Mouse (Mus musculus): ENCODE data around the gene Tdrkh. TPM values are rescaled to one million over a fixed set of nuclear protein-coding genes. Genes with fewer than 3 reads are reported as not detected.

Tdrkh gene
- polyA plus RNA-seq, 1 experiment from 2014 or later: 48.1 TPM

GRCm38 (mm10) chr3:94473567-94474232 is 60.6 kb downstream of the Tdrkh start:
- H3K4me1 ChIP-seq (ENCODE audit: control insufficient read depth, insufficient read depth, low read length): peaks cover 8% of the 10 kb centered on the region; the same call in 1 of the 2 replicates
- no peak for DNase-seq (ENCODE audit: low spot score)

GRCm38 (mm10) chr3:94476301-94477035 is 63.4 kb downstream of the Tdrkh start:
- Histone ChIP-seq H3K4me3 (ENCODE audit: low read depth, low read length) (no peak overlapping the region), H3K9me3 (ENCODE audit: control insufficient read depth, low read length) (no peaks in the 10 kb centered on the region), H3K4me2 (ENCODE audit: low read depth) (no peak overlapping the region), H3K27ac (ENCODE audit: low read depth, low read length) (no peak overlapping the region), H3K27me3 (ENCODE audit: control insufficient read depth, insufficient read depth, low read length) (peaks cover 8% of the 10 kb centered on the region; the same call in 1 of the 2 replicates), H3K9ac (ENCODE audit: low read length) (no peak overlapping the region), H3K4me1 (ENCODE audit: control insufficient read depth, insufficient read depth, low read length) (peaks cover 24% of the 10 kb centered on the region), H3K36me3 (ENCODE audit: control insufficient read depth, insufficient read depth, low read length) (no peaks in the 10 kb centered on the region)
- 61% methylated on average over 8 of the region's 8 CpGs for WGBS
- DNase-seq (ENCODE audit: low spot score): no peak
- no peak for ATAC-seq (ENCODE audit: insufficient read depth, low FRiP score, low TSS enrichment)

More at GRCm38 (mm10) chr3:94473567-94474232, 60.6 kb downstream of the Tdrkh start:
- no peak overlapping the region for H3K9ac ChIP-seq (ENCODE audit: low read length)
- H3K27ac ChIP-seq (ENCODE audit: low read depth, low read length): no peak overlapping the region
- no peaks in the 10 kb centered on the region for H3K36me3 ChIP-seq (ENCODE audit: control insufficient read depth, insufficient read depth, low read length)
- no peaks in the 10 kb centered on the region for H3K27me3 ChIP-seq (ENCODE audit: control insufficient read depth, insufficient read depth, low read length)
- 90% methylated on average over 5 of the region's 5 CpGs for WGBS
- ATAC-seq (ENCODE audit: insufficient read depth, low FRiP score, low TSS enrichment): no peak
- H3K9me3 ChIP-seq (ENCODE audit: control insufficient read depth, low read length): no peaks in the 10 kb centered on the region
- no peak overlapping the region for H3K4me3 ChIP-seq (ENCODE audit: low read depth, low read length)
- no peak overlapping the region for H3K4me2 ChIP-seq (ENCODE audit: low read depth)

GRCm38 (mm10) chr3:94477444-94477843 is 64.4 kb downstream of the Tdrkh start:
- ATAC-seq (ENCODE audit: insufficient read depth, low FRiP score, low TSS enrichment) (no peak), DNase-seq (ENCODE audit: low spot score) (no peak)
- H3K9me3 ChIP-seq (ENCODE audit: control insufficient read depth, low read length): no peaks in the 10 kb centered on the region
- peaks cover 8% of the 10 kb centered on the region; the same call in 1 of the 2 replicates for H3K27me3 ChIP-seq (ENCODE audit: control insufficient read depth, insufficient read depth, low read length)
- H3K4me3 ChIP-seq (ENCODE audit: low read depth, low read length): 0 out of 2 replicates have a peak overlapping the region, but pooled peaks have one; percentile 16
- H3K27ac ChIP-seq (ENCODE audit: low read depth, low read length): peak overlapping the region; percentile 62; the same call in 1 of the 2 replicates
- 55% methylated on average over 4 of the region's 4 CpGs for whole genome bisulfite sequencing
- H3K9ac ChIP-seq (ENCODE audit: low read length): peak overlapping the region; percentile 42
- peaks cover 24% of the 10 kb centered on the region for H3K4me1 ChIP-seq (ENCODE audit: control insufficient read depth, insufficient read depth, low read length)
- H3K36me3 ChIP-seq (ENCODE audit: control insufficient read depth, insufficient read depth, low read length): no peaks in the 10 kb centered on the region
- H3K4me2 ChIP-seq (ENCODE audit: low read depth): peak overlapping the region; percentile 66

GRCm38 (mm10) chr3:94477981-94478422 is 64.9 kb downstream of the Tdrkh start, which contains the start of gene Celf3:
Gene Celf3, plus strand, starts transcription at chr3:94478295.
- peak; percentile 83 for ATAC-seq (ENCODE audit: insufficient read depth, low FRiP score, low TSS enrichment)
- no peaks in the 10 kb centered on the region for H3K36me3 ChIP-seq (ENCODE audit: control insufficient read depth, insufficient read depth, low read length)

GRCm38 (mm10) chr3:94478591-94479169 is 65.6 kb downstream of the Tdrkh start:
- Histone ChIP-seq H3K4me2 (ENCODE audit: low read depth) (peak overlapping the region; percentile 66), H3K9me3 (ENCODE audit: control insufficient read depth, low read length) (no peaks in the 10 kb centered on the region), H3K4me3 (ENCODE audit: low read depth, low read length) (peak overlapping the region; percentile 54), H3K9ac (ENCODE audit: low read length) (peak overlapping the region; percentile 78), H3K27ac (ENCODE audit: low read depth, low read length) (peak overlapping the region; percentile 77), H3K27me3 (ENCODE audit: control insufficient read depth, insufficient read depth, low read length) (peaks cover 8% of the 10 kb centered on the region; the same call in 1 of the 2 replicates), H3K4me1 (ENCODE audit: control insufficient read depth, insufficient read depth, low read length) (peaks cover 34% of the 10 kb centered on the region), H3K36me3 (ENCODE audit: control insufficient read depth, insufficient read depth, low read length) (no peaks in the 10 kb centered on the region)
- 6% methylated on average over 9 of the region's 9 CpGs for WGBS
- peak; percentile 31 for DNase-seq (ENCODE audit: low spot score)
- ATAC-seq (ENCODE audit: insufficient read depth, low FRiP score, low TSS enrichment): peak; percentile 13; the same call in 1 of the 2 replicates

More at GRCm38 (mm10) chr3:94477981-94478422, 64.9 kb downstream of the Tdrkh start, which contains the start of gene Celf3:
- 0% methylated on average over 14 of the region's 14 CpGs for WGBS
- H3K27me3 ChIP-seq (ENCODE audit: control insufficient read depth, insufficient read depth, low read length): peaks cover 8% of the 10 kb centered on the region; the same call in 1 of the 2 replicates
- H3K4me3 ChIP-seq (ENCODE audit: low read depth, low read length): peak within 1 kb of the TSS; percentile 54
- peaks cover 27% of the 10 kb centered on the region for H3K4me1 ChIP-seq (ENCODE audit: control insufficient read depth, insufficient read depth, low read length)
- H3K9me3 ChIP-seq (ENCODE audit: control insufficient read depth, low read length): no peaks in the 10 kb centered on the region
- peak within 1 kb of the TSS; percentile 66 for H3K4me2 ChIP-seq (ENCODE audit: low read depth)
- peak within 1 kb of the TSS; percentile 78 for H3K9ac ChIP-seq (ENCODE audit: low read length)
- DNase-seq (ENCODE audit: low spot score): peak; percentile 80
- peak within 1 kb of the TSS; percentile 77 for H3K27ac ChIP-seq (ENCODE audit: low read depth, low read length)

- Histone ChIP-seq H3K4me2 (ENCODE audit: low read depth) (peak overlapping the region; percentile 66), H3K27ac (ENCODE audit: low read depth, low read length) (peak overlapping the region; percentile 77; the same call in 1 of the 2 replicates), H3K27me3 (ENCODE audit: control insufficient read depth, insufficient read depth, low read length) (peaks cover 8% of the 10 kb centered on the region; the same call in 1 of the 2 replicates), H3K36me3 (ENCODE audit: control insufficient read depth, insufficient read depth, low read length) (no peaks in the 10 kb centered on the region), H3K9ac (ENCODE audit: low read length) (peak overlapping the region; percentile 78), H3K4me3 (ENCODE audit: low read depth, low read length) (peak overlapping the region; percentile 54), H3K4me1 (ENCODE audit: control insufficient read depth, insufficient read depth, low read length) (peaks cover 40% of the 10 kb centered on the region), H3K9me3 (ENCODE audit: control insufficient read depth, low read length) (no peaks in the 10 kb centered on the region)
- ATAC-seq (ENCODE audit: insufficient read depth, low FRiP score, low TSS enrichment): no peak
- DNase-seq (ENCODE audit: low spot score): no peak
- 7% methylated on average over 11 of the region's 11 CpGs for WGBS
Measured at GRCm38 (mm10) chr3:94479564-94479963, 66.5 kb downstream of the Tdrkh start.

GRCm38 (mm10) chr3:94480291-94480884 is 67.3 kb downstream of the Tdrkh start, which contains the start of gene Riiad1:
Gene Riiad1, minus strand, starts transcription at chr3:94480341.
- H3K9ac ChIP-seq (ENCODE audit: low read length): peak within 1 kb of the TSS; percentile 78
- peaks cover 48% of the 10 kb centered on the region for H3K4me1 ChIP-seq (ENCODE audit: control insufficient read depth, insufficient read depth, low read length)
- peak; percentile 66 for DNase-seq (ENCODE audit: low spot score)

GRCm38 (mm10) chr3:94481429-94481828 is 68.4 kb downstream of the Tdrkh start:
- WGBS: 77% methylated on average over 4 of the region's 4 CpGs
- no peak overlapping the region for H3K27ac ChIP-seq (ENCODE audit: low read depth, low read length)
- H3K4me3 ChIP-seq (ENCODE audit: low read depth, low read length): no peak overlapping the region
- no peak for DNase-seq (ENCODE audit: low spot score)
- peaks cover 51% of the 10 kb centered on the region for H3K4me1 ChIP-seq (ENCODE audit: control insufficient read depth, insufficient read depth, low read length)
- no peak overlapping the region for H3K4me2 ChIP-seq (ENCODE audit: low read depth)
- no peaks in the 10 kb centered on the region for H3K36me3 ChIP-seq (ENCODE audit: control insufficient read depth, insufficient read depth, low read length)
- no peak for ATAC-seq (ENCODE audit: insufficient read depth, low FRiP score, low TSS enrichment)
- H3K9ac ChIP-seq (ENCODE audit: low read length): no peak overlapping the region
- H3K9me3 ChIP-seq (ENCODE audit: control insufficient read depth, low read length): no peaks in the 10 kb centered on the region
- peaks cover 8% of the 10 kb centered on the region; the same call in 1 of the 2 replicates for H3K27me3 ChIP-seq (ENCODE audit: control insufficient read depth, insufficient read depth, low read length)

More at GRCm38 (mm10) chr3:94480291-94480884, 67.3 kb downstream of the Tdrkh start, which contains the start of gene Riiad1:
- 8% methylated on average over 16 of the region's 16 CpGs for WGBS
- H3K4me3 ChIP-seq (ENCODE audit: low read depth, low read length): peak within 1 kb of the TSS; percentile 54
- H3K36me3 ChIP-seq (ENCODE audit: control insufficient read depth, insufficient read depth, low read length): no peaks in the 10 kb centered on the region
- H3K27ac ChIP-seq (ENCODE audit: low read depth, low read length): peak within 1 kb of the TSS; percentile 77
- H3K4me2 ChIP-seq (ENCODE audit: low read depth): peak within 1 kb of the TSS; percentile 66
- H3K27me3 ChIP-seq (ENCODE audit: control insufficient read depth, insufficient read depth, low read length): peaks cover 8% of the 10 kb centered on the region; the same call in 1 of the 2 replicates
- ATAC-seq (ENCODE audit: insufficient read depth, low FRiP score, low TSS enrichment): no peak
- H3K9me3 ChIP-seq (ENCODE audit: control insufficient read depth, low read length): no peaks in the 10 kb centered on the region

All from neural tube, embryonic 11.5 days (tissue).